Mouse (Mus musculus) CH12.LX (cell line): ENCODE data around the gene Zbtb9. TPM values are rescaled to one million over a fixed set of nuclear protein-coding genes. Genes with fewer than 3 reads are reported as not detected.
A peak's percentile ranks its signal among the peaks of the same experiment; 100 is the strongest.

Source experiments
- DNase-seq: peaks from one replicate; pipeline ENCODE4 v3.0.0-alpha.2; 2013; ENCODE audit errors: extremely low read depth
- H3K27ac ChIP-seq: 2 replicates; pipeline ENCODE4 v1.5.1; 2012; ENCODE audit warnings: low read depth, mild to moderate bottlenecking, control low read depth, moderate library complexity; ENCODE audit not compliant: insufficient read depth
- H3K27me3 ChIP-seq: replicated peaks from 2 replicates; pipeline ENCODE3; 2012; ENCODE audit warnings: inconsistent platforms
- H3K36me3 ChIP-seq, 2 experiments: replicated peaks in 1 of 2; 2 replicates each; pipeline versions ENCODE3 to v1.6.1; 2012; ENCODE audit warnings: inconsistent platforms in 1 of 2, low read length in 1 of 2, mild to moderate bottlenecking in 1 of 2, mixed read lengths in 1 of 2, moderate library complexity in 1 of 2; ENCODE audit not compliant: control insufficient read depth in 1 of 2, insufficient read depth in 1 of 2
- H3K4me1 ChIP-seq, 2 experiments: 2 replicates each; pipeline ENCODE4 v1.6.1; 2012; ENCODE audit warnings: inconsistent platforms in 1 of 2, moderate library complexity in 1 of 2; ENCODE audit not compliant: insufficient read depth in 2 of 2, control insufficient read depth in 1 of 2
- H3K4me2 ChIP-seq: 2 replicates; pipeline ENCODE4 v1.6.1; 2012; ENCODE audit warnings: low read depth, mild to moderate bottlenecking, control low read depth; ENCODE audit not compliant: poor library complexity, insufficient read depth, severe bottlenecking
- H3K4me3 ChIP-seq, 3 experiments: fragments of 150-350 bp in 1 of 3; sonication (generic) in 1 of 3; replicated peaks in 1 of 3; 2 replicates each; pipeline versions ENCODE3 to v1.5.1; 2011 to 2012; ENCODE audit warnings: low read depth in 2 of 3, low read length in 2 of 3, mild to moderate bottlenecking in 2 of 3, moderate library complexity in 2 of 3, control low read depth in 1 of 3, improper control_type of control experiment in 1 of 3, inconsistent platforms in 1 of 3, mixed read lengths in 1 of 3; ENCODE audit not compliant: poor library complexity in 1 of 3
- H3K79me2 ChIP-seq: replicated peaks from 2 replicates; pipeline ENCODE4 v1.6.1; 2012; ENCODE audit warnings: mild to moderate bottlenecking, moderate library complexity; ENCODE audit not compliant: control insufficient read depth, poor library complexity, insufficient read depth, severe bottlenecking; ENCODE audit errors: extremely low read depth
- H3K9ac ChIP-seq: 2 replicates; pipeline ENCODE4 v1.6.1; 2012; ENCODE audit warnings: low read depth, mild to moderate bottlenecking, control low read depth, moderate library complexity; ENCODE audit not compliant: insufficient read depth
- H3K9me3 ChIP-seq: replicated peaks from 2 replicates; pipeline ENCODE3; 2012; ENCODE audit warnings: low read length, inconsistent platforms, mixed read lengths
- BHLHE40 ChIP-seq: IDR thresholded peaks from 2 replicates; pipeline ENCODE4 v1.6.1; 2011; ENCODE audit warnings: mild to moderate bottlenecking, low read depth, low read length, improper control_type of control experiment
- CHD1 ChIP-seq: IDR thresholded peaks from 2 replicates; pipeline ENCODE4 v1.6.1; 2012; ENCODE audit warnings: low read depth, low read length, improper control_type of control experiment, inconsistent platforms
- CHD2 ChIP-seq: IDR thresholded peaks from 2 replicates; pipeline ENCODE4 v1.6.1; 2011; ENCODE audit warnings: low read length, improper control_type of control experiment
- CTCF ChIP-seq, 2 experiments: IDR thresholded peaks in 1 of 2; conservative IDR thresholded peaks in 1 of 2; 2 replicates each; pipeline ENCODE4 v1.5.1; 2011 to 2012; ENCODE audit warnings: low read depth in 2 of 2, low read length in 2 of 2, improper control_type of control experiment in 1 of 2, inconsistent platforms in 1 of 2, mild to moderate bottlenecking in 1 of 2, moderate library complexity in 1 of 2
- GABPA ChIP-seq: IDR thresholded peaks from 2 replicates; pipeline ENCODE4 v1.6.1; 2012; ENCODE audit warnings: low read depth, low read length, improper control_type of control experiment, inconsistent platforms; ENCODE audit not compliant: insufficient replicate concordance
- IRF4 ChIP-seq: IDR thresholded peaks from 2 replicates; pipeline ENCODE4 v1.6.1; 2014; ENCODE audit warnings: low read depth, mild to moderate bottlenecking, inconsistent platforms, low read length, improper control_type of control experiment
- JUN ChIP-seq: IDR thresholded peaks from 2 replicates; pipeline ENCODE4 v1.6.1; 2011; ENCODE audit warnings: low read depth, mild to moderate bottlenecking, low read length, improper control_type of control experiment, moderate library complexity; ENCODE audit not compliant: insufficient read depth
- JUND ChIP-seq: conservative IDR thresholded peaks from 2 replicates; pipeline ENCODE4 v1.6.1; 2011; ENCODE audit warnings: low read depth, low read length, improper control_type of control experiment
- MAZ ChIP-seq: IDR thresholded peaks from 2 replicates; pipeline ENCODE4 v1.6.1; 2012; ENCODE audit warnings: low read depth, mild to moderate bottlenecking, inconsistent platforms, low read length, improper control_type of control experiment, moderate library complexity
- MXI1 ChIP-seq: IDR thresholded peaks from 2 replicates; pipeline ENCODE4 v1.6.1; 2011; ENCODE audit warnings: mild to moderate bottlenecking, low read depth, low read length, improper control_type of control experiment
- POLR2A ChIP-seq: IDR thresholded peaks from 2 replicates; pipeline ENCODE4 v1.6.1; 2011; ENCODE audit warnings: low read depth, mild to moderate bottlenecking, improper control_type of control experiment, low read length
- RCOR1 ChIP-seq: conservative IDR thresholded peaks from 2 replicates; pipeline ENCODE4 v1.6.1; 2012; ENCODE audit warnings: low read depth, mild to moderate bottlenecking, inconsistent platforms, low read length, improper control_type of control experiment
- TBP ChIP-seq: conservative IDR thresholded peaks from 2 replicates; pipeline ENCODE4 v1.6.1; 2011; ENCODE audit warnings: low read depth, low read length, improper control_type of control experiment
- UBTF ChIP-seq: IDR thresholded peaks from 2 replicates; pipeline ENCODE4 v1.6.1; 2012; ENCODE audit warnings: low read depth, mild to moderate bottlenecking, inconsistent platforms, low read length, improper control_type of control experiment, moderate library complexity
- USF1 ChIP-seq: IDR thresholded peaks from 2 replicates; pipeline ENCODE4 v1.6.1; 2014; ENCODE audit warnings: low read depth, mild to moderate bottlenecking, inconsistent platforms, low read length, improper control_type of control experiment
- ZC3H11A ChIP-seq: IDR thresholded peaks from 2 replicates; pipeline ENCODE4 v1.6.1; 2012; ENCODE audit warnings: low read depth, mild to moderate bottlenecking, inconsistent platforms, low read length, improper control_type of control experiment
- ZKSCAN1 ChIP-seq: IDR thresholded peaks from 2 replicates; pipeline ENCODE4 v1.6.1; 2012; ENCODE audit warnings: low read depth, inconsistent platforms, low read length, improper control_type of control experiment, borderline replicate concordance
- ZNF384 ChIP-seq: IDR thresholded peaks from 2 replicates; pipeline ENCODE4 v1.6.1; 2012; ENCODE audit warnings: low read depth, low read length, improper control_type of control experiment, inconsistent platforms
- dilution Hi-C: fragments of 300-500 bp; cut with MboI; formaldehyde crosslinking; loops from 2 replicates; pipeline ENCODE4 v1.14.3; 2020; ENCODE audit warnings: low sequenced_read_pairs; ENCODE audit not compliant: extremely low pct_unique_long_range_greater_than_20kb, extremely low pct_ligation_motif_present
- in situ Hi-C: fragments of 300-500 bp; cut with MboI; formaldehyde crosslinking; loops from 3 replicates; pipeline ENCODE4 v1.14.3; 2019; ENCODE audit warnings: low sequenced_read_pairs, low pct_ligation_motif_present, low pct_unique_long_range_greater_than_20kb, mixed read lengths
- polyA plus RNA-seq: library from polyadenylated mRNA; unstranded; fragments of >175 nt; gene quantifications from 2 replicates; pipeline ENCODE4 v1.2.1, GENCODE M21; 2012; ENCODE audit warnings: low read depth; ENCODE audit not compliant: insufficient read length
- total RNA-seq, 2 experiments: library from RNA; depleted of rRNA; stranded (reverse); fragments of 300-350 nt in 1 of 2; fragments of >200 nt in 1 of 2; gene quantifications; 2 replicates each; pipeline ENCODE4 v1.2.3; 2012 to 2014

Gene Zbtb9
- total and polyA plus RNA-seq, 3 experiments = 2.0 to 14.3 (median 8.1) TPM

- no peaks in the 10 kb centered on the region for H3K4me1 ChIP-seq
- H3K4me2 ChIP-seq = no peak overlapping the region
- no peak overlapping the region for H3K27ac ChIP-seq
- TF ChIP-seq POLR2A (no peak), BHLHE40 (0 out of 2 replicates have a peak, but pooled peaks have one; percentile 10)
- TF ChIP-seq, all 38 proteins: peak for 1
- no peak overlapping the region for H3K4me3 ChIP-seq
- in situ Hi-C loops = no loop called here
- no peak overlapping the region for H3K9ac ChIP-seq
- H3K36me3 ChIP-seq = no peaks in the 10 kb centered on the region
- H3K27me3 ChIP-seq = no peaks in the 10 kb centered on the region
- DNase-seq = no peak
- dilution Hi-C loops = no loop called here
- no peaks in the 10 kb centered on the region for H3K79me2 ChIP-seq
- H3K9me3 ChIP-seq = no peaks in the 10 kb centered on the region
Measured at GRCm38 (mm10) chr17:26995562-26995961, 22.6 kb downstream of the Zbtb9 start.

GRCm38 (mm10) chr17:26997661-26998060 lies 24.7 kb downstream of the Zbtb9 start:
- Histone ChIP-seq H3K79me2 (no peaks in the 10 kb centered on the region), H3K9ac (no peak overlapping the region), H3K36me3 (no peaks in the 10 kb centered on the region), H3K4me3 (no peak overlapping the region), H3K9me3 (no peaks in the 10 kb centered on the region), H3K4me1 (no peaks in the 10 kb centered on the region), H3K4me2 (no peak overlapping the region), H3K27me3 (no peaks in the 10 kb centered on the region), H3K27ac (no peak overlapping the region)
- in situ Hi-C loops = no loop called here
- dilution Hi-C loops = no loop called here
- DNase-seq = no peak
- TF ChIP-seq MAZ (no peak), CHD2 (no peak), MXI1 (no peak), GABPA (no peak), BHLHE40 (no peak), JUN (no peak), RCOR1 (no peak), ZKSCAN1 (no peak), CHD1 (no peak), ZNF384 (no peak), CTCF (conservative IDR thresholded peaks at IDR 0.05 in 1 of 2, IDR thresholded peaks at IDR 0.05 in 1 of 2; ENCODE audit: low read depth in 2 of 2, low read length in 2 of 2) (no peak), TBP (no peak), ZC3H11A (no peak), JUND (no peak), UBTF (no peak), IRF4 (no peak), USF1 (no peak)
